Mouse (Mus musculus) testis, postnatal 14 days (tissue): ENCODE measurements at regions not wholly inside any gene's neighbourhood (a gene's known extent, or its start where the extent isn't known, plus 50 kb on each side); places are given as distances from the start of the nearest gene placed in this dataset.

Experiments used
- DNase-seq: peaks from one replicate; pipeline ENCODE4 v3.0.0; 2021; ENCODE audit warnings: low spot score

DNA sequence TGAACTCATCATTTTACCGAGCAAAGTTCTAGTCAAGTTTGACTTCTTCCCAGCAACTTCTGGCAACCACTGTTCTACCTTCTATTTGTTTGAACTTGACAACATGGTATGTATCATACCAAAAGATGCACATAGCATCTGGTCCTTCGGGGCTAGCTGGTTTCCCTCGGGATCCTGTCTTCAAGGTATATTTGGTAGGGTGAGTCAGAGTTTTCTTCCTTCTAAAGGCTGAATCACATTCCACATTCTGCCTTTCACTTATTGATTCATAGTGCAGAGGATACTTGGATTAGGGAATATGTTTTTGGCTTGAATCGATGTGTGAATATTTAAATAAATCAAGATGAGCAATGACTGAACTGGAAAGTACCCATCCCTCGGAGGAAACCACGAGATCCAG, 789.9 kb downstream of the Nr2f2 start:
- DNase-seq = no peak

- no peak for DNase-seq
Observed at GRCm38 (mm10) chr7:69573730-69574129, 792.8 kb downstream of the Nr2f2 start.

GRCm38 (mm10) chr7:69572626-69573394, 793.7 kb downstream of the Nr2f2 start:
- no peak for DNase-seq

- no peak for DNase-seq
Observed at GRCm38 (mm10) chr7:69566949-69567348, 799.6 kb downstream of the Nr2f2 start.

GRCm38 (mm10) chr7:69564432-69564831, 802.1 kb downstream of the Nr2f2 start:
- no peak for DNase-seq

GRCm38 (mm10) chr7:69554776-69555175, 805.7 kb upstream of the Arrdc4 start:
- no peak for DNase-seq

DNA sequence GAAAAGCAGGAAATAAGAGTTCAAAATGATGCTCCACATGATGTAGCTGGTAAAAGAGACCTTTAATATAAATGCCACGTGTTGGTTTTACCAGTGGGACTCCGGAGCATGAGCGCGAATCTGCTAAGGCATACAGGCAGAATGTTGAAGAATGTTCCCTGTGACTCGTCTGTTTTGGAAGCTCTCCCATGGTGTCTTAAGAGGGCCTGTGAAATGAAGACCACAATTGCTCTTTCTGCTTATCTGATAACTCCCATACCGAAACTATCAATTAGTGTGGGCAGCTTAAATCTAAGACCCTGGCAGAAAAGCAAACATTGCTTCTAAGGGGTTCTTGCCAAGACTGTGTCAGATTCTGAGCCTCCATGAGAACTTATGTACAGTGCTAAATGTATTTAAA, 804.9 kb upstream of the Arrdc4 start:
- DNase-seq = no peak

DNA sequence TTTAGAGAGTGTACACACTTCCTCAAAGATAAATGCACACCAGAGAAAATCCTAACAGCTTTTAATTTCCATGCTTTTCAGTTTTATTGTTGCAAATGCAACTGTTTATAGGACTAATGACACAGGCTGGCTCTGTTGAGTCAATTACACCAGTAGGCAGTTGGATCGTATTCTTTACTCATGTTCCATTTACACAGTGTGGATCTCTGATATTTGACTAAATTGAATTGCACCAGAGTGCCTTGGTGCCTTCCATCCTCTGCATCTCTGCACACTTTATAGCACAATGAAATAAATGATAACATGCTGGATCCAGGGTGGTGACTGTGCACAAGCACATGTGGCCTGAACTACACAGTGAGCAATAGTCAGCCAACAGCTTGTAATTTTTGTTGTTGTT, 787.0 kb upstream of the Arrdc4 start:
- no peak for DNase-seq

DNA sequence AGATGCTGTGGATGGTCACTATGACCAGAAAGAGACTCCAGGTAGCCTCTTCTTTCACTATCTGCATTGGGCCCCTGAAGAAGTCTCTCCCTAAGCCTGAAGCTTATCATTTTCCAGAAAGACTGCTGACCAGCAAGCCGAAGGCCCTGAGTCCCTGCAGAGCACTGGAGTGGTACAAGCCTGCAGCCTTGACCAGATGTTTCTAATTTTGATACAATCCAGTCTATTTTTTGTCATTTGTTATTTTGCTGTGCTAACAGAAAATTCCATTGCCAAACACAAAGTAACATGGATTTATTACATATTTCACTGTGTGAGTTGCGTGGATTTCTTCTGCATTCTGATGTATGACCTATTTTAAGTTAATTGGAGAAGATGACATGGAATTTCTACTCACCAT, 764.9 kb upstream of the Arrdc4 start:
- DNase-seq = no peak

GRCm38 (mm10) chr7:69510389-69510788, 761.3 kb upstream of the Arrdc4 start:
- no peak for DNase-seq

- no peak for DNase-seq
Observed at GRCm38 (mm10) chr7:69493062-69493930, 744.3 kb upstream of the Arrdc4 start.

GRCm38 (mm10) chr7:69490566-69491466, 741.8 kb upstream of the Arrdc4 start:
- peak; percentile 61 for DNase-seq

DNA sequence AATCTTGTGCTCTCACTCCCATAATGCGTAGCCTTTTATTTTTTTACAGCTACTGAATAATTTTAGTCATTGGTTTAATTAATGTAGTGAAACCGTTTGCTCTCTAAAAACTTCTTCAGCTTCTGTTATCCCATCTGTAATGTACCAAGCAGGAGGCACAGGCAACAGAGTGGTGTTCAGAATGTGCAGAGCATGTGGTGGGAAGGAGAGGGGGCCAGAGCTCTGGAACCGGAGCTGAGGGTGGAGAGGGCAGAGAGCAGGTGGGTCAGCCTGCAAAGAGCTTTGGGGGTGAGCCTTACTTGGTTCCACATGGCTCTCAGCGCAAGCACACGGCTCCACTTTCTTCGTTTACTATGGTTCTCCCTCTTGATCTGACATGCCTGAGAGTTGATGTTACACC, 739.6 kb upstream of the Arrdc4 start:
- DNase-seq = no peak

GRCm38 (mm10) chr7:69487111-69487510, 738.1 kb upstream of the Arrdc4 start:
- DNase-seq = no peak

DNA sequence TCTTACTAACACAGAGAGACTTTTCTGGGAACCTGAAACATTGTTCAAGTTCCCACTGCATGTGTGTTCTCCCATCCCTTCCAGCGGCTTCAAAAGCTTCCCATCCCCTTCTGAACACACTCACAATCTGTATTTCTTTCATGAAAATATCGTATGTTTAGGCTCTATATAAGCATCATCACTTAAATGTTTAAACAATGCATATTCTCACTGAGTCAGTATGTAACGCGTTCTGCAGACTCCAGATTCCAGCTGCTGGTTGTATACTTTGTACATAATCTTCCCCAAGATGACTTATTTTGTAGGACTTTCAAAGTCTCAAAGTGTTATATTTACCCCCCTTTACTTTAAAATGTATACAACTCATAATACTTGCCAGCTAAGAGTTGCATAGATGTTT, 735.5 kb upstream of the Arrdc4 start:
- no peak for DNase-seq
